Mouse (Mus musculus) gastrocnemius, adult 2 months (tissue): ENCODE results near the gene Fam185a. TPM values are rescaled to one million over a fixed set of nuclear protein-coding genes. Genes with fewer than 3 reads are reported as not detected.
A peak's percentile ranks its signal among the peaks of the same experiment; 100 is the strongest.

ENCODE experiments used
- DNase-seq: peaks from one replicate; pipeline ENCODE4 v3.0.0; 2022
- H3K27ac ChIP-seq: fragments of 200-600 bp; 2 replicates; pipeline ENCODE4 v1.8.1; 2022; ENCODE audit warnings: mild to moderate bottlenecking
- H3K4me3 ChIP-seq: fragments of 200-600 bp; 2 replicates; pipeline ENCODE4 v1.8.1; 2022; ENCODE audit warnings: mild to moderate bottlenecking, moderate library complexity
- CTCF ChIP-seq: fragments of 200-600 bp; IDR thresholded peaks from 2 replicates; pipeline ENCODE4 v1.8.1; 2022; ENCODE audit warnings: antibody characterized with exemption, mild to moderate bottlenecking, moderate library complexity
- intact Hi-C: fragments of 180-260 bp; cut with DNase I; formaldehyde crosslinking; loops from one replicate; pipeline ENCODE4 v1.15.1; 2025
- total RNA-seq, 2 experiments: library from RNA; stranded (reverse); gene quantifications; 2 replicates each; pipeline ENCODE4 v1.2.3; 2021

Gene Fam185a
- total RNA-seq, 2 experiments from 2014 or later = 9.4 to 11.0 TPM

DNA sequence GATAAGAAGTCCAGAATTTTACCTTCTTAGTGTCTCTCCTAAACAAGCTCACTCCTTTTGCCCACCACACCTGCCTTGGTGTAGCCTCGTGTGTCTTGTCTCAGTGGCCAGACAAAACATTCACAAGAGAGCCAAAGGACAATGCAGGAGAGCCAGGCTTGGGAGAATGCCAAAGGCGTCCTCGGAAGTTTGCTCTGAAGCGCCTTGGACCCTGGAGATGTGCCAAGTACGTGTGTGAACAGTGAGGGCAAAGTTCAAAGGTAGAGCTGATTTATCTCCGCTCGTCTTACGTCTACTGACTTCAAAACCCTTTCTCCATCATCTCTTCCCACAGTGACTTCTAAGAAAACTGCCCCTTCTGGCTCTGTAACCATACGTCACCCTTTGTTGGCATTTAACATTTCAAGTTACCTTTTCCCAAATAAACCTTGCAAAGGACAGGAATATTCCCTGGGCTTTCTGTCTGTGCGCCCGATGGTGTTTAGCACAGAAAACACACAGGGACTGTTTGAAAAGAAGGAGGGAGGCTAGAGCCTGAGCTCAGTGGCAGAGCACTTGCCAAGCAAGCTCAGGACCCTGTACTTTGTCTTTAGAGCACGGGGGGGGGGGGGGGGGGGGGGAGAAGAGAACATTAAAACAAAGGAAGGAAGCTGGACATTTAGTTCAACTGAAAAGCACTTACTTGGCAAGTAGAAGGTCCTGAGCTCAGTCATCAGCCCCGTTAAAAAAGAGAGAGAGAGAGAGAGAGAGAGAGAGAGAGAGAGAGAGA, 33.0 kb upstream of the Fam185a start:
- H3K4me3 ChIP-seq = no peak overlapping the region
- intact Hi-C loops = no loop called here
- no peak for TF ChIP-seq CTCF
- no peak for DNase-seq
- no peak overlapping the region for H3K27ac ChIP-seq

GRCm38 (mm10) chr5:21394562-21394961, 30.2 kb upstream of the Fam185a start:
- intact Hi-C loops = no loop called here
- no peak for DNase-seq
- TF ChIP-seq CTCF = no peak
- Histone ChIP-seq H3K27ac (no peak overlapping the region), H3K4me3 (no peak overlapping the region)

DNA sequence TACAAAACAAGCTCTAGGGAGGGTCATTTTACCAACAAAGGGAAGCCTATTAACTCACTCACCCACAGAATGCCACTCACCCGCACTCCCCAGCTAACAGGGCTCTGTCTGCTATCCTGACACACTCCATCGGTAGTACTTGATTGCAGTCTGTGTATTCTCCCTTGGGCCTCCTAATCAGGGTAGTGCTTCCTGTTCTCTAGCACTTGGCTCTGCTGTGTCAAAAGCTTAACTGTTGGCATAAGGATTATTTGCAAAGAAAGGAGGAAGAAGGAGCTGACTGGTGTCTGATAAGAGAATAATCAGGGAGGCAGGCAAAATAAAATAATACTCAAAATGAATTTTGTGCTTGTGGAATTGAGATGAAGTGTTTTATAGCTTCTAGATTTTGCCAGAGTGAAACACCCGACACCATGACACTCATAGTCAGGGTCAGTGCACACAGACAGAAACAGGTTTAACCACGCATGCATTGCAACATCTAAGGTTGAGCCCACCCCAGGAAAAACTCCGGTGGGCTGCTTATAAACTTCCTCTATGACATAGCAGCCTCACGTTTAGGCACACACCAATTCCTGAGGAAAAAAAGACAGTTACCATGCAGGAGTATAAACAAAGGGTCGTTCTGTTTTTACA, 29.4 kb upstream of the Fam185a start:
- TF ChIP-seq CTCF = no peak
- intact Hi-C loops = no loop called here
- DNase-seq = no peak

DNA sequence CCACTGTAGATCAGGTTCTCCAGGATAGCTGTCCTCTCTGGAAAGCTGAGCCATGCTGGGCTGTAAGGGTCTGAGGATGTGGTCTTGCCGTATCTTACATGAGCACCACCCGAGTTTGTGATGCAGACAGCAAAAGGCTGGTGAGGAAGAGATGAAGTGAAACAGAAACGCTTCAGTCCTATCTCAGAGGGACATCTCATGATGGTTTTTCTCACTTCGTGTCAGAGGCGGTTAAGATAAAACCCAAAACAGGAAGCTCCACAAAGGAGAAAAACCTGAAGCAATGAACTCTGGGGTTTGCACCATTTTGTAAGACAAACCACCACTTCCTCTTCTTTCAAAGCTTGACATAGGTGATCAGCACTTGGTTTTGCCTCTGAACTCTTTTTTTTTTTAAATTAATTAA, 13.5 kb upstream of the Fam185a start:
- no peak overlapping the region for H3K27ac ChIP-seq

More for the DNA sequence above, 29.4 kb upstream of the Fam185a start:
- no peak overlapping the region for H3K27ac ChIP-seq
- H3K4me3 ChIP-seq = no peak overlapping the region

DNA sequence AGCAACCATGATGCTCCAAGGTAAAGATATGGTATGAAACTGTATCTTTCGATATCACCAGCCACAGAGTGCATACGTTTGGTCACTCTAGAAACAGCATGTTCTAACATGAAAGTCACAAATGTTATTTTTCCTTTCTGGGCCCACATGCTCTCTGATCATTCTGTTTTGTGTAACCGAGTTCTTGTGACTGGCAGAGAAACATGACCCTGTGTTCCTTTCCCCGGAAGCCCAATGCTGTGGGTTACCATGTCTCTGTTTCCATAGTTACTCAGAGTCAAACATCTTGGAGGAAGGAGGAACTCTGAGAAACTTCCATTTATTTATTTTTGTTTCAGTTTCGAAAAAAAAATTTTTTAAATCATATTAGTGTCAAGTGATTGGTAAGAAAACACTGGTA, 12.7 kb upstream of the Fam185a start:
- no peak overlapping the region for H3K4me3 ChIP-seq
- intact Hi-C loops = no loop called here
- no peak overlapping the region for H3K27ac ChIP-seq
- DNase-seq = no peak
- no peak for TF ChIP-seq CTCF

More for the DNA sequence above, 13.5 kb upstream of the Fam185a start:
- no peak for DNase-seq
- no peak overlapping the region for H3K4me3 ChIP-seq
- intact Hi-C loops = no loop called here
- no peak for TF ChIP-seq CTCF

- Histone ChIP-seq H3K4me3 (no peak overlapping the region), H3K27ac (no peak overlapping the region)
- no peak for DNase-seq
- TF ChIP-seq CTCF = no peak
- intact Hi-C loops = no loop called here
Observed at GRCm38 (mm10) chr5:21413322-21413721, 11.4 kb upstream of the Fam185a start.

- TF ChIP-seq CTCF = no peak
- H3K4me3 ChIP-seq = no peak overlapping the region
- H3K27ac ChIP-seq = no peak overlapping the region
- no peak for DNase-seq
- intact Hi-C loops = no loop called here
Observed at GRCm38 (mm10) chr5:21414116-21414820, 10.5 kb upstream of the Fam185a start.

GRCm38 (mm10) chr5:21418613-21419012, 6.1 kb upstream of the Fam185a start:
- Histone ChIP-seq H3K4me3 (no peak overlapping the region), H3K27ac (no peak overlapping the region)
- intact Hi-C loops = no loop called here
- no peak for DNase-seq
- TF ChIP-seq CTCF = no peak

GRCm38 (mm10) chr5:21420609-21421008, 4.1 kb upstream of the Fam185a start:
- intact Hi-C loops = loop anchor here (1.0 kb wide), 2 partner anchors 94 to 155 kb away; no protein-coding TSS in a partner anchor
- TF ChIP-seq CTCF = peak; percentile 72
- Histone ChIP-seq H3K4me3 (no peak overlapping the region), H3K27ac (no peak overlapping the region)
- no peak for DNase-seq

GRCm38 (mm10) chr5:21426666-21427065, 1.9 kb downstream of the Fam185a start:
- no peak overlapping the region for H3K4me3 ChIP-seq
- DNase-seq = no peak
- TF ChIP-seq CTCF = no peak
- H3K27ac ChIP-seq = no peak overlapping the region
- intact Hi-C loops = no loop called here

GRCm38 (mm10) chr5:21434148-21434929, 9.6 kb downstream of the Fam185a start:
- no peak for DNase-seq
- no peak overlapping the region for H3K4me3 ChIP-seq
- peak; percentile 72 for TF ChIP-seq CTCF
- intact Hi-C loops = loop anchor here (1.0 to 5.0 kb wide), 2 partner anchors 153 to 208 kb away; no protein-coding TSS in a partner anchor
- H3K27ac ChIP-seq = no peak overlapping the region

- H3K27ac ChIP-seq = no peak overlapping the region
- DNase-seq = no peak
- H3K4me3 ChIP-seq = no peak overlapping the region
- no peak for TF ChIP-seq CTCF
- intact Hi-C loops = no loop called here
Observed at GRCm38 (mm10) chr5:21436471-21436975, 11.8 kb downstream of the Fam185a start.
